Mouse (Mus musculus): Measurements from ENCODE around the gene Olfr1472.
"Not testable (repeated sequence)": the region's sequence is repeated elsewhere in the genome, so short reads cannot be mapped to it uniquely, and the experiment has no call there.

Gene Olfr1472

DNA sequence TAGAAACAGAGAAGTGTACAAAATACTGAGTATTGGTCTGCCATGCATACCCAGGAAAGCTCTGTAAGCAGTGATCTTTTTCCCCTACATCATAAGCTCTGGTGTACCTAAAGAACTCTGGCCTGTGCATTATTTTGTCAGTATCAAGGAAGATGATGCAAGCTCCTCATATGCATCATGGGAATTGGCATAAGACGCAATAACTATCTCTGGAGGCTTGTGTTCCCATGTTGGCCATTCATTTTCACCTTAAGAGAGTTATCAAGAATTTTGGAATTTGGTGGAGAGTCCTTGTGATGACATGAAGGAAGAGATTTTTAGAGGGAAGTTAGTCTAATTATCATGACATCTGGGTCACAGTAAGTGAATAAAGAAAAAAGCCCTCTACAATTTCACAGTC lies at the start of gene Olfr1472:
Olfr1472 (minus strand) TSS at position 101 of the 400 bp plus-strand sequence.
- DNase-seq (ENCODE audit: low spot score) = no peak

DNA sequence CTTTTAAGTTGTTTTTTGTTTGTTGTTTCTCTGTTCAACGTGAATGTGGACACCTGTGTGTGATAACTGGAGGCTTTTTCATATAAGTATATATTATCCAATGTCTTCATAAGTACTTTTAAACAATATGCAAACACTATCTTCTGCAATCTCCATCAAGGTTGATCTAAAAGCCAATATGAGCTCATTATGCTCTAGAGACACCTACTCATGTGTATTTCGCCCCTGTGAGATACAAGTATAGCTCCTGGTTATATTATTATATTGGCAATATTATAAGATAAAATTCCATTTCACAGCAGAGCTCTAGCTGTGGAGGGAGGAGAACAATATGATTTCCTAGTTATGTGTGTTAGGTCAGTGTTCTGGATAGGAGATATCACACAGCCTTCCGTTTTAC lies 44.4 kb upstream of the Olfr1472 start, which contains the start of gene Olfr1477:
Olfr1477 (plus strand) TSS at position 301 of the 400 bp plus-strand sequence.
- DNase-seq (ENCODE audit: low spot score) = no peak

DNA sequence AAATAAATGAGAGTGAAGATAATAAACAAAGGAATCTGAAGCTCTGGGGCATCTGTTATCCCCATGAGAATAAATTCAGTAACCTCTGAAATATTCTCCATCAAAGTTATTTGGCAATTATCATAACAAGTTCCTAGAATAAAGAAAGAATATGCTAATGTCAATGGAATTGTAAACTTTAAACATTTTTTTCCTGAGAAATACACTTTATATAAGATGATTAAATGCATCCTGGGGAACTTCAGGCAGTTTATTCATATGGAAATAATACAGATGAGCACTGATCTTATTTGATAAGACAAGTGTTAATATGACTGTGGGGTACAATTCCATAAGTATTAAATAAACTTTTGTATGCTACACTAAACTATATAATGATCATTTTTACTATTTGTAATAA lies 24.2 kb upstream of the Olfr1472 start, which contains the start of gene Olfr1475:
Olfr1475 (minus strand) TSS at position 101 of the 400 bp plus-strand sequence.
- DNase-seq (ENCODE audit: low spot score) = no peak

DNA sequence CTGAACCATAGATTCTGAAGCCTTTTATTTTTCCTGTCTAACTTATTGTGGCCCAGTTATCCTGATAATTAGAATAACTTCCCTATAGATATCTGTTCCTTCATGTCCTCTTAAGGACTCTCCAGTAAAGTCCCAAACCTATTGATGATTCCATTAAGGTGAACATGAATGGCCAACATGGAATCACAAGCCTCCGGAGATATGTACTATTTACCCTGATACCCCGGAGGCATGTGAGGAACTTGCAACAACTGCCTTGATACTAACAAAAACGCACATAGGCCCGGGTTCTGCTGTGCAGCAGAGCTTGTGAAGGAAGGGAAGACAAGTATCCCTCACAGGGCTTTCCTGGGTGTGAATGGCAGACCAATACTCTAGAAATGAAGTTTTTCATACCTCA lies 13.4 kb upstream of the Olfr1472 start, which contains the start of gene Olfr1474:
Olfr1474 (plus strand) TSS at position 301 of the 400 bp plus-strand sequence.
- DNase-seq (ENCODE audit: low spot score) = not testable (repeated sequence)

DNA sequence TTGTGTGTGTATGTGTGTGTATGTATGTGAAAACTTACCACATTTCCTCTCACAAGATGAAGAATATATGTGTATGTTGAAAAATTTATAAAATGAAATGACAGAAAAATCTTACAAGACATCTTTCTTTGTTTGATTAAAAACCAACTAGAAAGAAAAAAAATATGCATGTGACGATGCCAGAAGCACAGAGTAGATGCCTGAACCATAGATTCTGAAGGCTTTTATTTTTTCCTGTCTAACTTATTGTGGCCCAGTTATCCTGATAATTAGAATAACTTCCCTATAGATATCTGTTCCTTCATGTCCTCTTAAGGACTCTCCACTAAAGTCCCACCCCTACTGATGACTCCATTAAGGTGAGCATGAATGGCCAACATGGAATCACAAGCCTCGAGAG lies 12.8 kb downstream of the Olfr1472 start, which contains the start of gene Olfr1471:
Olfr1471 (plus strand) TSS at position 301 of the 400 bp plus-strand sequence.
- DNase-seq (ENCODE audit: low spot score) = not testable (repeated sequence)

DNA sequence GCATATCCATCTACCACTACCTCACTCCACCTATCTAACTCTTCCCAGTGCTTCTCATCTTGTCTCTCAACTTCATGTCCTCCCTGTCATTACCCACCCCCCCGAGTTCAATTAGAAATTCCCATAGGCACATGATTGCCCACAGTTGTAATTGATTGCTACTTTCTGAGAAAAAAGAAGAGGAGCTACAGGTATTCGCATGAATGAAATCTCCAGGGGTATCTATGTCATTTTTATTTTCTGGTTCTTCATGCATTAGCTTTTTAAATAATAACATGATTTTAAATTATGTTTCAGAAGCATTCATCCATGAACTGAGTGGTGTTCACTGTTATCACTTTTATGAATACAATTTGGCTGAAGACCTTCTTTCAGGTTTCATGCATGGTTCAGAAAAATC lies 48.3 kb downstream of the Olfr1472 start, which contains the start of gene Olfr1469:
Olfr1469 (plus strand) TSS at position 301 of the 400 bp plus-strand sequence.
- DNase-seq (ENCODE audit: low spot score) = no peak
